Mouse (Mus musculus) heart, embryonic 11.5 days (tissue): ENCODE data around the gene Ubac2. TPM values are rescaled to one million over a fixed set of nuclear protein-coding genes. Genes with fewer than 3 reads are reported as not detected.

Experiments used
- ATAC-seq: fragments of 200-750 bp; cut with Nextera tagmentation; replicated peaks from 2 replicates; pipeline ENCODE4 v1.8.0; 2017; ENCODE audit warnings: moderate library complexity; ENCODE audit not compliant: insufficient number of reproducible peaks, low FRiP score, low TSS enrichment
- H3K27ac ChIP-seq: fragments of 300-500 bp; sonication (generic); 2 replicates; pipeline ENCODE4 v1.5.1; 2014; ENCODE audit warnings: mild to moderate bottlenecking, low read depth, low read length
- H3K27me3 ChIP-seq: fragments of 300-500 bp; sonication (generic); 2 replicates; pipeline ENCODE4 v1.6.1; 2014; ENCODE audit warnings: mild to moderate bottlenecking, low read length, mixed read lengths; ENCODE audit not compliant: control insufficient read depth, insufficient read depth
- H3K36me3 ChIP-seq: fragments of 300-500 bp; sonication (generic); 2 replicates; pipeline ENCODE4 v1.6.1; 2014; ENCODE audit warnings: mild to moderate bottlenecking, low read length, moderate library complexity, mixed read lengths; ENCODE audit not compliant: control insufficient read depth, insufficient read depth
- H3K4me1 ChIP-seq: fragments of 300-500 bp; sonication (generic); 2 replicates; pipeline ENCODE4 v1.6.1; 2014; ENCODE audit warnings: low read length; ENCODE audit not compliant: control insufficient read depth, insufficient read depth
- H3K4me2 ChIP-seq: fragments of 300-500 bp; sonication (generic); 2 replicates; pipeline ENCODE4 v1.6.1; 2014; ENCODE audit warnings: mild to moderate bottlenecking, moderate library complexity
- H3K4me3 ChIP-seq: fragments of 300-500 bp; sonication (generic); 2 replicates; pipeline ENCODE4 v1.5.1; 2014; ENCODE audit warnings: low read depth, low read length
- H3K9ac ChIP-seq: fragments of 300-500 bp; sonication (generic); 2 replicates; pipeline ENCODE4 v1.6.1; 2014; ENCODE audit warnings: mild to moderate bottlenecking, low read depth, low read length, moderate library complexity
- H3K9me3 ChIP-seq: fragments of 300-500 bp; sonication (generic); replicated peaks from 2 replicates; pipeline ENCODE4 v1.6.1; 2016; ENCODE audit warnings: low read length; ENCODE audit not compliant: control insufficient read depth
- WGBS: fragments of 180-500 bp; shearing (Covaris S2); extraction: QIAGEN DNeasy Blood & Tissue Kit; methylation state at CpG from one replicate; pipeline ENCODE4 v1.1.7; 2014; ENCODE audit not compliant: insufficient replicate concordance; 5-methylcytosine and 5-hydroxymethylcytosine counted together
- polyA plus RNA-seq: library from polyadenylated mRNA; unstranded; fragments of >200 nt; fragmentation: Nextera tagmentation; extraction: Ambion mirVana; gene quantifications from 2 replicates; pipeline ENCODE4 v1.2.1, GENCODE M21; 2014

The Ubac2 gene
- polyA plus RNA-seq, 1 experiment from 2014 or later: 63.4 TPM

GRCm38 (mm10) chr14:121959538-121959980 is 81.1 kb downstream of the Ubac2 start:
- Histone ChIP-seq H3K27ac (no peak overlapping the region), H3K36me3 (no peaks in the 10 kb centered on the region), H3K4me3 (no peak overlapping the region), H3K4me1 (peaks cover 27% of the 10 kb centered on the region), H3K9ac (no peak overlapping the region), H3K9me3 (no peaks in the 10 kb centered on the region), H3K27me3 (no peaks in the 10 kb centered on the region), H3K4me2 (no peak overlapping the region)
- 88% methylated on average over 3 of the region's 3 CpGs for WGBS
- ATAC-seq: no peak

DNA sequence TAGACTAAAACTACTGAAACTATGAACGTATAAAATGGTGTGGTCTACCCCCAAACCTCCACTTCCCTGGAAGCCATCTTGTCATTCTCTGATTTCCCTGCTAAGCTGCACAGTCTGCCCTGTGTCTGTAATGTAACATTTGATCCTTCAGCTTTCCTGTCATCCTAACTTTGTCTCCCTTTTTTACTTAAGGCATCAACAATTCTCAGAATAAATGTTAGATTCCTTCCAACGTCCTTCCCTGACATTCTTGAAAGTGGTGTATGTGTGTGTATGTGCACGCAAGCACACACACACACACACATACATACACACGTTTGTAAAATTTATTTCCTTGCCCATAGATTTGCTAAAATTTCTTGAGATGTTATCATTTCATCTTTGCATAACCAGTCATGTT is 81.6 kb downstream of the Ubac2 start:
- ATAC-seq: no peak
- no peaks in the 10 kb centered on the region for H3K9me3 ChIP-seq
- 82% methylated on average over 4 of the region's 4 CpGs for WGBS
- H3K36me3 ChIP-seq: no peaks in the 10 kb centered on the region
- H3K4me3 ChIP-seq: no peak overlapping the region
- H3K4me1 ChIP-seq: peaks cover 27% of the 10 kb centered on the region
- H3K4me2 ChIP-seq: no peak overlapping the region
- H3K27ac ChIP-seq: no peak overlapping the region
- no peak overlapping the region for H3K9ac ChIP-seq
- H3K27me3 ChIP-seq: no peaks in the 10 kb centered on the region

- Histone ChIP-seq H3K4me2 (no peak overlapping the region), H3K27me3 (no peaks in the 10 kb centered on the region), H3K9me3 (no peaks in the 10 kb centered on the region), H3K36me3 (no peaks in the 10 kb centered on the region), H3K27ac (no peak overlapping the region), H3K4me1 (peaks cover 27% of the 10 kb centered on the region), H3K9ac (no peak overlapping the region), H3K4me3 (no peak overlapping the region)
- ATAC-seq: no peak
- WGBS: 64% methylated on average over 2 of the region's 2 CpGs
These were observed 82.1 kb downstream of the Ubac2 start for GRCm38 (mm10) chr14:121960531-121960930.

GRCm38 (mm10) chr14:121960997-121961396 is 82.6 kb downstream of the Ubac2 start:
- Histone ChIP-seq H3K27ac (peak overlapping the region; percentile 13; the same call in 1 of the 2 replicates), H3K9ac (no peak overlapping the region), H3K27me3 (no peaks in the 10 kb centered on the region)

DNA sequence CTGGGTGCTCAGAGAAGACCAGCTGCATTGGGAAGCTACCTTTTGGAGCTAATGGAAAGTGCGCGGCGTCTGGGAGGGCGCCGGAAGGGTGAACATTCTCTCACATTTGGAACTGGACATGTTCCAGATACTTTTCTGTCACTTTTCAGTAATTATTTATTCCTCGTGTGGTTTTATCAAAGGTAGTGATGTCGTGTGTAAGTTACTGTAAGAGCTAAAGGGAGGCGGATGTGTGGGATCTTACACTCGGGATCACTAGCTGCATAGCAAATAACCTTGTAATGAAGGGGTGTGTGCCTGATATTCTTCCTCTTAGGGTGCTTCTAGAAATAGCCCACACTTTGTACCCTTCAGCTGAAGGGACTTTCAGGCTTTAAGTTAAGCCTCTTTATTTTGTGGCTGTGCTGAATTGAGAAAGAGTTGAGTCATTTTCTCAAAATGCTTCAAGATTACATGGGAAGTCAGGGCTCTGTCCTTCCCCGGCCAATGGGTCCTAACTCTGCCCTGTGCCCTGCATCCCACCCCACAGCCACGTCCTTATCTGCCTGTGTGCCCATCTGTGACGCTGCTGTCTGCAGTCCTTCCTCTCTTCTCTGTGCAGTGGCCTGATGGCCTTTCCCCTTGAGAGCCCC is 83.2 kb downstream of the Ubac2 start:
- Histone ChIP-seq H3K4me1 (peaks cover 27% of the 10 kb centered on the region), H3K27me3 (no peaks in the 10 kb centered on the region), H3K4me2 (peak overlapping the region; percentile 27; the same call in 1 of the 2 replicates), H3K4me3 (no peak overlapping the region), H3K27ac (peak overlapping the region; percentile 47), H3K36me3 (no peaks in the 10 kb centered on the region), H3K9ac (no peak overlapping the region), H3K9me3 (no peaks in the 10 kb centered on the region)
- WGBS: 66% methylated on average over 12 of the region's 12 CpGs
- no peak for ATAC-seq

More at GRCm38 (mm10) chr14:121960997-121961396, 82.6 kb downstream of the Ubac2 start:
- Histone ChIP-seq H3K36me3 (no peaks in the 10 kb centered on the region), H3K9me3 (no peaks in the 10 kb centered on the region), H3K4me1 (peaks cover 27% of the 10 kb centered on the region), H3K4me3 (no peak overlapping the region), H3K4me2 (0 out of 2 replicates have a peak overlapping the region, but pooled peaks have one; percentile 3)
- 25% methylated on average over 6 of the region's 6 CpGs for WGBS
- no peak for ATAC-seq

DNA sequence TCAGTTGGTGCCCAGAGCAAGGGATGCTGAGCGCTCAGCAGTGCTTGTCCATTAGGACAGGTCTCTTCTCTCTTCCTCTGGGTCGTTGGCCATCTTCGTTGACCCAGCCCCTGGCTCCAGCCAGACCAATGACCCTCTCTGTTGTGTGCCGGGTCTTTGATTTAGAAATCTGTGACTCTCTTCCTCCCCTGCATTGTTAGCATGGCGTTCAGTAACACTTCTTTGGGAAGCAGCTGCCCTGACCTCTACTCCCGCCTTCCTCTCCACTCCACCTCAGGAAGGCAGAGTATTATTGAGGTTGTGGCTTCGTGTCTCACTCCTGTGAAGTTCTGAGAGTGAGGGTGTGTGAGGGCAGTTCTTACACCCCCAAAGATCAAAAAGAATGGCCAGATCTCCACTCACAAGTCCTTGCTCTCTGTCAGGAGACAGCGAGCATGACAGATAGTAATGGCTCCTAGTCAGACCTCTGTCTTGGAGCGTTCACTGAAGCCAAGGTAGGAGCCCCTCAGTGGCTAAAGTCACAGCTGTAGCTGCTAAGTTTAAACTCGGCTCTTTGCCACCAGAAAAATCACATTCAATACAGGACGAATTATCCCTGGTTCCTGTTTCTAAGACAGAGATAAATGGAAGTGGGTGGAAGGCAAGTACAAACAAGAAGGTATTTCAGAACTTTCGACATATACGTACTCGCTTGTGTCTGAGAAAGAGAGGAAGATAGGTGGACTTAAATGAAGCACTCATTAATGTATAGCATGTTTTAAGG is 83.9 kb downstream of the Ubac2 start:
- ATAC-seq: no peak; the same call in 1 of the 2 replicates
- H3K9ac ChIP-seq: no peak overlapping the region
- no peak overlapping the region for H3K4me3 ChIP-seq
- H3K9me3 ChIP-seq: no peaks in the 10 kb centered on the region
- peaks cover 29% of the 10 kb centered on the region for H3K4me1 ChIP-seq
- no peaks in the 10 kb centered on the region for H3K36me3 ChIP-seq
- H3K27me3 ChIP-seq: no peaks in the 10 kb centered on the region
- H3K27ac ChIP-seq: peak overlapping the region; percentile 47; the same call in 1 of the 2 replicates
- 67% methylated on average over 14 of the region's 14 CpGs for WGBS
- H3K4me2 ChIP-seq: peak overlapping the region; percentile 27; the same call in 1 of the 2 replicates

GRCm38 (mm10) chr14:121963251-121963941 is 85.0 kb downstream of the Ubac2 start:
- H3K27me3 ChIP-seq: no peaks in the 10 kb centered on the region
- 0 out of 2 replicates have a peak overlapping the region, but pooled peaks have one; percentile 12 for H3K27ac ChIP-seq
- H3K4me3 ChIP-seq: no peak overlapping the region
- H3K9me3 ChIP-seq: no peaks in the 10 kb centered on the region
- ATAC-seq: no peak
- H3K36me3 ChIP-seq: no peaks in the 10 kb centered on the region
- H3K4me2 ChIP-seq: peak overlapping the region; percentile 17
- H3K9ac ChIP-seq: 0 out of 2 replicates have a peak overlapping the region, but pooled peaks have one; percentile 10
- H3K4me1 ChIP-seq: peaks cover 29% of the 10 kb centered on the region
- 69% methylated on average over 9 of the region's 9 CpGs for WGBS

GRCm38 (mm10) chr14:121963942-121964335 is 85.5 kb downstream of the Ubac2 start:
- peak overlapping the region; percentile 17 for H3K4me2 ChIP-seq
- no peaks in the 10 kb centered on the region for H3K9me3 ChIP-seq
- no peak for ATAC-seq
- no peaks in the 10 kb centered on the region for H3K36me3 ChIP-seq
- H3K4me3 ChIP-seq: no peak overlapping the region
- WGBS: 50% methylated on average over 4 of the region's 4 CpGs
- 0 out of 2 replicates have a peak overlapping the region, but pooled peaks have one; percentile 12 for H3K27ac ChIP-seq
- peaks cover 29% of the 10 kb centered on the region for H3K4me1 ChIP-seq
- 0 out of 2 replicates have a peak overlapping the region, but pooled peaks have one; percentile 10 for H3K9ac ChIP-seq
- H3K27me3 ChIP-seq: no peaks in the 10 kb centered on the region
